Mouse (Mus musculus) cortical plate, adult 2 months (tissue): ENCODE measurements around the gene Wiz.

Experiments used
- CTCF ChIP-seq: fragments of 200-500 bp; IDR thresholded peaks from 2 replicates; pipeline ENCODE4 v1.5.1; 2011; ENCODE audit warnings: mild to moderate bottlenecking, control low read depth, low read length; ENCODE audit not compliant: insufficient read depth; ENCODE audit errors: extremely low read depth
- POLR2A ChIP-seq: fragments of 200-500 bp; IDR thresholded peaks from 2 replicates; pipeline ENCODE4 v1.6.1; 2011; ENCODE audit warnings: mild to moderate bottlenecking, low read length, control low read depth; ENCODE audit not compliant: insufficient read depth; ENCODE audit errors: extremely low read depth

- peak; percentile 76 for TF ChIP-seq CTCF
- 0 out of 2 replicates have a peak, but pooled peaks have one; percentile 59 for TF ChIP-seq POLR2A
Measured at GRCm38 (mm10) chr17:32349037-32349732, 40.1 kb downstream of the Wiz start.
